In the genomic region with DNA sequence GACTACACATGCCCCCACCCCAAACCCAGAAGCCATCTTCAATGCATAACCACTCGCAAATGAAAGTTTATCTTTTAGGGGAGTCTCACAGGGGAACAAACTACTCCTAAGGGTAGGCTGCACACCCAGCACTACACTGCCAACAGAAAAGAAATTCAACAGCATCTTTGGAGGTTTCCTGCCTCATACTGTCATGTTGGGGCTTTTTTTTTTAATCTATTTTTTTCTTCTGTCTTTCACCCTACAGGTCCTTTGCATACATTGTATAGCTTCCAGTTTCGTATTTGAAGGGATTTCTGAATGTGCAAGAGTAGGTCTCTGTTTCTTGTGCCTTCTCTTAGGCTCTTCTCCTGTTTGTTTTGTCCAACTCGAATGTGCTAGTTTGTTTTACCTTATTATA, we compare ENCODE assay signal across 17 mouse cellular contexts. TPM values are rescaled to one million over a fixed set of nuclear protein-coding genes. Genes with fewer than 3 reads are reported as not detected.
DNase-seq lines count a peak whose midpoint lies in the region; ATAC-seq and TF ChIP-seq lines count a peak whose summit lies in the region.
"Had no signal": no experiment of that assay in that cellular context is flagged by ENCODE, and none has a peak within 500 bp of the region (broad histone marks: within the 10 kb centered on the region; RNA-seq: fewer than 3 reads in every experiment).

No protein-coding gene starts in this region.

- H3K27ac ChIP-seq in hindbrain, embryonic 13.5 days: peak overlapping the region; percentile 9; the same call in 1 of the 2 replicates
- no peak overlapping the region for H3K27ac ChIP-seq in hindbrain, embryonic 11.5 days (ENCODE audit: low read depth, low read length)
- H3K27ac ChIP-seq in embryonic facial prominence, embryonic 13.5 days: 0 out of 2 replicates have a peak overlapping the region, but pooled peaks have one; percentile 7
- H3K27ac ChIP-seq: hindbrain, embryonic 15.5 days; liver, embryonic 14.5 days had no signal

- DNase-seq in hindbrain, embryonic 11.5 days (ENCODE audit: low spot score): no peak
- DNase-seq in cerebellum, adult 18-20 months: no peak
- no peak for DNase-seq in right cerebral cortex, postnatal 25 days
- DNase-seq: adrenal gland, postnatal 14 days; cerebellum, adult 8-10 months; cerebellum, postnatal 36 days; gastrocnemius, postnatal 36 days; lung, embryonic 14.5 days; spleen, adult 18-20 months had no signal

- H3K4me2 ChIP-seq in hindbrain, embryonic 13.5 days: no peak overlapping the region
- H3K4me2 ChIP-seq in hindbrain, embryonic 11.5 days (replicated peaks; ENCODE audit: low read depth, low read length): no peak overlapping the region
- no peak overlapping the region for H3K4me2 ChIP-seq in embryonic facial prominence, embryonic 13.5 days
- peak overlapping the region; percentile 85 for H3K4me2 ChIP-seq in myocyte (ENCODE audit: low read depth)
- H3K4me2 ChIP-seq: hindbrain, embryonic 15.5 days; lung, embryonic 14.5 days; midbrain, embryonic 13.5 days had no signal

- ATAC-seq in hindbrain, embryonic 13.5 days (ENCODE audit: low FRiP score): no peak
- no peak for ATAC-seq in hindbrain, embryonic 11.5 days (ENCODE audit: low FRiP score)
- ATAC-seq in CD4-positive, CD25-positive, alpha-beta regulatory T cell, adult 4 months: peak; percentile 2
- ATAC-seq in embryonic facial prominence, embryonic 13.5 days (ENCODE audit: insufficient number of reproducible peaks, insufficient read depth, low FRiP score, low TSS enrichment, low read depth): no peak
- ATAC-seq: intestine, postnatal 0 days; midbrain, embryonic 13.5 days had no signal

- no peaks in the 10 kb centered on the region for H3K27me3 ChIP-seq in hindbrain, embryonic 13.5 days
- H3K27me3 ChIP-seq in hindbrain, embryonic 11.5 days (ENCODE audit: control insufficient read depth, insufficient read depth, low read length): no peaks in the 10 kb centered on the region
- no peaks in the 10 kb centered on the region for H3K27me3 ChIP-seq in embryonic facial prominence, embryonic 13.5 days
- H3K27me3 ChIP-seq in myocyte (ENCODE audit: control insufficient read depth, insufficient read depth, insufficient read length): no peaks in the 10 kb centered on the region
- H3K27me3 ChIP-seq: hindbrain, embryonic 15.5 days; midbrain, embryonic 13.5 days had no signal

- H3K79me2 ChIP-seq in myocyte (ENCODE audit: control insufficient read depth, insufficient read depth): peaks cover 77% of the 10 kb centered on the region

- no peaks in the 10 kb centered on the region for H3K36me3 ChIP-seq in hindbrain, embryonic 13.5 days
- no peaks in the 10 kb centered on the region for H3K36me3 ChIP-seq in hindbrain, embryonic 11.5 days (ENCODE audit: control insufficient read depth, insufficient read depth, low read length)
- H3K36me3 ChIP-seq in embryonic facial prominence, embryonic 13.5 days: no peaks in the 10 kb centered on the region; the same call in 1 of the 2 replicates
- H3K36me3 ChIP-seq in myocyte (ENCODE audit: control insufficient read depth, insufficient read depth): no peaks in the 10 kb centered on the region
- H3K36me3 ChIP-seq: hindbrain, embryonic 15.5 days; midbrain, embryonic 13.5 days had no signal

- no peaks in the 10 kb centered on the region for H3K9me3 ChIP-seq in hindbrain, embryonic 13.5 days
- H3K9me3 ChIP-seq in hindbrain, embryonic 11.5 days (ENCODE audit: control insufficient read depth, low read length): no peaks in the 10 kb centered on the region
- no peaks in the 10 kb centered on the region for H3K9me3 ChIP-seq in embryonic facial prominence, embryonic 13.5 days
- H3K9me3 ChIP-seq: hindbrain, embryonic 15.5 days; midbrain, embryonic 13.5 days had no signal

- H3K9ac ChIP-seq in hindbrain, embryonic 13.5 days: no peak overlapping the region
- H3K9ac ChIP-seq in hindbrain, embryonic 11.5 days (ENCODE audit: low read depth, low read length): no peak overlapping the region
- no peak overlapping the region for H3K9ac ChIP-seq in embryonic facial prominence, embryonic 13.5 days
- H3K9ac ChIP-seq: hindbrain, embryonic 15.5 days; liver, embryonic 14.5 days; lung, embryonic 14.5 days; midbrain, embryonic 13.5 days had no signal

- no peak for TF ChIP-seq POLR2A in myocyte (IDR thresholded peaks at IDR 0.05; ENCODE audit: insufficient read length, low read depth)

- H3K4me1 ChIP-seq in hindbrain, embryonic 13.5 days (replicated peaks): peaks cover 79% of the 10 kb centered on the region
- H3K4me1 ChIP-seq in hindbrain, embryonic 11.5 days (replicated peaks; ENCODE audit: control insufficient read depth, insufficient read depth, low read length): peaks cover 24% of the 10 kb centered on the region
- peaks cover 89% of the 10 kb centered on the region for H3K4me1 ChIP-seq in embryonic facial prominence, embryonic 13.5 days

- WGBS in hindbrain, embryonic 13.5 days: 87% methylated on average over 3 of the region's 3 CpGs
- 71% methylated on average over 3 of the region's 3 CpGs for WGBS in hindbrain, embryonic 11.5 days
- WGBS in embryonic facial prominence, embryonic 13.5 days: 65% methylated on average over 3 of the region's 3 CpGs

- H3K4me3 ChIP-seq in hindbrain, embryonic 13.5 days: no peak overlapping the region
- no peak overlapping the region for H3K4me3 ChIP-seq in hindbrain, embryonic 11.5 days (ENCODE audit: low read depth, low read length)
- no peak overlapping the region for H3K4me3 ChIP-seq in embryonic facial prominence, embryonic 13.5 days
- H3K4me3 ChIP-seq in myocyte: no peak overlapping the region
- H3K4me3 ChIP-seq: hindbrain, embryonic 15.5 days; midbrain, embryonic 13.5 days had no signal

- no peak overlapping the region for H3ac ChIP-seq in myocyte (ENCODE audit: control insufficient read depth, insufficient read length)

TF ChIP-seq in myocyte, 11 proteins besides CTCF, POLR2A, EP300 and RAD21:
- TF ChIP-seq MAX (IDR thresholded peaks at IDR 0.05; ENCODE audit: low read depth): no peak
- no peak for TF ChIP-seq TCF12 (IDR thresholded peaks at IDR 0.05; ENCODE audit: insufficient read depth, poor library complexity, severe bottlenecking)
- TF ChIP-seq CEBPB (IDR thresholded peaks at IDR 0.05; ENCODE audit: insufficient read depth, poor library complexity, severe bottlenecking): no peak
- no peak for TF ChIP-seq MYOG (IDR thresholded peaks at IDR 0.05; ENCODE audit: control insufficient read depth in 1 of 3, insufficient read depth in 1 of 3, insufficient read length in 2 of 3, low read depth in 2 of 3)
- TF ChIP-seq POLR2AphosphoS2 (IDR thresholded peaks at IDR 0.05; ENCODE audit: insufficient read length, low read depth): no peak
- no peak for TF ChIP-seq USF1 (IDR thresholded peaks at IDR 0.05; ENCODE audit: low read depth)
- TF ChIP-seq SRF (IDR thresholded peaks at IDR 0.05; ENCODE audit: control insufficient read depth, insufficient read length, low read depth): no peak
- TF ChIP-seq E2F4 (IDR thresholded peaks at IDR 0.05; ENCODE audit: insufficient read depth): no peak

RNA-seq across cellular contexts. Expression of a gene that starts 14.3 kb away (rescaled TPM):
- polyA plus RNA-seq in hindbrain, embryonic 13.5 days (2015; fragmentation: Nextera tagmentation; extraction: Ambion mirVana): 76.4 and 77.0 TPM in 2 replicates
- 96.5 and 105 TPM in 2 replicates for polyA plus RNA-seq in hindbrain, embryonic 11.5 days (2014; fragmentation: Nextera tagmentation; extraction: Ambion mirVana)
- polyA plus RNA-seq in CD4-positive, CD25-positive, alpha-beta regulatory T cell, adult 4 months (2017; shearing (Covaris generic)): 10 to 100 TPM; 62.4 to 88.4 TPM
- 87.6 and 91.1 TPM in 2 replicates for polyA plus RNA-seq in embryonic facial prominence, embryonic 13.5 days (2015; fragmentation: Nextera tagmentation; extraction: Ambion mirVana)
- polyA plus RNA-seq in myocyte (2012; fragmentation: generic; extraction: Trizol): 90.6 TPM

RNA-seq across cellular contexts. Expression of a gene that starts 59.2 kb away (rescaled TPM):
- polyA plus RNA-seq in hindbrain, embryonic 13.5 days (2015; fragmentation: Nextera tagmentation; extraction: Ambion mirVana): 1.1 and 1.9 TPM in 2 replicates
- polyA plus RNA-seq in hindbrain, embryonic 11.5 days (2014; fragmentation: Nextera tagmentation; extraction: Ambion mirVana): 1.4 and 1.5 TPM in 2 replicates
- polyA plus RNA-seq in CD4-positive, CD25-positive, alpha-beta regulatory T cell, adult 4 months (2017; shearing (Covaris generic)): under 1 TPM; 0.32 to 0.75 TPM
- 0.74 and 0.96 TPM in 2 replicates for polyA plus RNA-seq in embryonic facial prominence, embryonic 13.5 days (2015; fragmentation: Nextera tagmentation; extraction: Ambion mirVana)
- 0.23 TPM for polyA plus RNA-seq in myocyte (2012; fragmentation: generic; extraction: Trizol)
- polyA plus RNA-seq: intestine, postnatal 0 days had no signal
